Mouse (Mus musculus) liver, postnatal 0 days (tissue): ENCODE measurements around the gene Sema3a. TPM values are rescaled to one million over a fixed set of nuclear protein-coding genes. Genes with fewer than 3 reads are reported as not detected.
"Not testable (repeated sequence)": the region's sequence is repeated elsewhere in the genome, so short reads cannot be mapped to it uniquely, and the experiment has no call there.

Experiments used
- ATAC-seq: fragments of 200-750 bp; cut with Nextera tagmentation; 2 replicates; pipeline ENCODE4 v1.8.0; 2017; ENCODE audit warnings: mild to moderate bottlenecking, moderate library complexity
- DNase-seq: peaks from one replicate; pipeline ENCODE4 v3.0.0-alpha.2; 2016
- H3K27ac ChIP-seq: fragments of 300-500 bp; sonication (generic); 2 replicates; pipeline ENCODE4 v1.5.1; 2014; ENCODE audit warnings: antibody characterized with exemption, moderate library complexity, mild to moderate bottlenecking, low read depth
- H3K27me3 ChIP-seq: fragments of 300-500 bp; sonication (generic); 2 replicates; pipeline ENCODE4 v1.6.1; 2014; ENCODE audit warnings: low read length, control low read depth, mixed read lengths; ENCODE audit not compliant: insufficient read depth
- H3K36me3 ChIP-seq: fragments of 300-500 bp; sonication (generic); replicated peaks from 2 replicates; pipeline ENCODE4 v1.6.1; 2014; ENCODE audit warnings: mild to moderate bottlenecking, control low read depth, low read length, moderate library complexity, mixed read lengths; ENCODE audit not compliant: insufficient read depth
- H3K4me1 ChIP-seq: fragments of 300-500 bp; sonication (generic); 2 replicates; pipeline ENCODE4 v1.6.1; 2014; ENCODE audit warnings: antibody characterized with exemption, mild to moderate bottlenecking, control low read depth; ENCODE audit not compliant: insufficient read depth
- H3K4me2 ChIP-seq: fragments of 300-500 bp; sonication (generic); 2 replicates; pipeline ENCODE4 v1.6.1; 2014; ENCODE audit warnings: low read depth, mild to moderate bottlenecking, low read length, moderate library complexity, mixed read lengths
- H3K4me3 ChIP-seq: fragments of 300-500 bp; sonication (generic); 2 replicates; pipeline ENCODE4 v1.5.1; 2014; ENCODE audit warnings: low read depth, low read length
- H3K9ac ChIP-seq: fragments of 300-500 bp; sonication (generic); replicated peaks from 2 replicates; pipeline ENCODE4 v1.6.1; 2014; ENCODE audit warnings: mild to moderate bottlenecking, moderate library complexity
- H3K9me3 ChIP-seq: fragments of 300-500 bp; sonication (generic); 2 replicates; pipeline ENCODE4 v1.6.1; 2016; ENCODE audit warnings: mild to moderate bottlenecking, control low read depth, low read length, mixed read lengths
- CTCF ChIP-seq: sonication (generic); IDR thresholded peaks from 2 replicates; pipeline ENCODE4 v1.5.1; 2016; ENCODE audit warnings: antibody characterized with exemption, low read depth
- EP300 ChIP-seq: IDR thresholded peaks from 2 replicates; pipeline ENCODE4 v1.6.1; 2016; ENCODE audit warnings: antibody characterized with exemption, low read depth, mild to moderate bottlenecking
- WGBS: fragments of 180-500 bp; shearing (Covaris S2); extraction: QIAGEN DNeasy Blood & Tissue Kit; methylation state at CpG from one replicate; pipeline ENCODE4 v1.1.7; 2014; ENCODE audit not compliant: insufficient replicate concordance; 5-methylcytosine and 5-hydroxymethylcytosine counted together
- polyA plus RNA-seq: library from polyadenylated mRNA; unstranded; fragments of >200 nt; fragmentation: Nextera tagmentation; extraction: Ambion mirVana; gene quantifications from 2 replicates; pipeline ENCODE4 v1.2.1, GENCODE M21; 2015

Sema3a gene
- polyA plus RNA-seq, 1 experiment from 2014 or later: 0.46 TPM

DNA sequence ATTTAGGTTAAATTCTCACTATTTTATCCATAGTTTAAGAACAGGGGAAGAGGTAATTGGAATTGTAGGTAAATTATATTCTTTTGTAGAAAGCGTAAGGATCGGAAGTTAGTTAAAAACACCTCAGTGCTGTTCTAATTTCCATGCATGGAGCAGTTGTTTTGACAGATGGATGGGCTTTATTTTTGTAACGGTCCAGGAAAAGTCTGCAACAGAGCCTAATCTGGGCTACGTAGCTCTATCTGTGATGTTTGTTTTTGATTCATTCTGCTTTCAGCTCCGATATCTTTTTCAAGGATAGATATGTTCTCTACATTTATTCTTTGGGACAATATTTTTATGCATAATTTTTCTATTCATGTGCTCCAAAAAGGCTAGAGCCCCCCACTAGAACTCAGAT is 344.2 kb downstream of the Sema3a start:
- Histone ChIP-seq H3K36me3 (no peaks in the 10 kb centered on the region), H3K27me3 (no peaks in the 10 kb centered on the region), H3K4me3 (no peak overlapping the region), H3K4me1 (no peaks in the 10 kb centered on the region), H3K4me2 (no peak overlapping the region), H3K27ac (no peak overlapping the region), H3K9ac (no peak overlapping the region), H3K9me3 (no peaks in the 10 kb centered on the region)
- DNase-seq (no peak), ATAC-seq (no peak)
- 83% methylated on average over 5 of the region's 5 CpGs for WGBS
- no peak for TF ChIP-seq CTCF
- TF ChIP-seq EP300: no peak

DNA sequence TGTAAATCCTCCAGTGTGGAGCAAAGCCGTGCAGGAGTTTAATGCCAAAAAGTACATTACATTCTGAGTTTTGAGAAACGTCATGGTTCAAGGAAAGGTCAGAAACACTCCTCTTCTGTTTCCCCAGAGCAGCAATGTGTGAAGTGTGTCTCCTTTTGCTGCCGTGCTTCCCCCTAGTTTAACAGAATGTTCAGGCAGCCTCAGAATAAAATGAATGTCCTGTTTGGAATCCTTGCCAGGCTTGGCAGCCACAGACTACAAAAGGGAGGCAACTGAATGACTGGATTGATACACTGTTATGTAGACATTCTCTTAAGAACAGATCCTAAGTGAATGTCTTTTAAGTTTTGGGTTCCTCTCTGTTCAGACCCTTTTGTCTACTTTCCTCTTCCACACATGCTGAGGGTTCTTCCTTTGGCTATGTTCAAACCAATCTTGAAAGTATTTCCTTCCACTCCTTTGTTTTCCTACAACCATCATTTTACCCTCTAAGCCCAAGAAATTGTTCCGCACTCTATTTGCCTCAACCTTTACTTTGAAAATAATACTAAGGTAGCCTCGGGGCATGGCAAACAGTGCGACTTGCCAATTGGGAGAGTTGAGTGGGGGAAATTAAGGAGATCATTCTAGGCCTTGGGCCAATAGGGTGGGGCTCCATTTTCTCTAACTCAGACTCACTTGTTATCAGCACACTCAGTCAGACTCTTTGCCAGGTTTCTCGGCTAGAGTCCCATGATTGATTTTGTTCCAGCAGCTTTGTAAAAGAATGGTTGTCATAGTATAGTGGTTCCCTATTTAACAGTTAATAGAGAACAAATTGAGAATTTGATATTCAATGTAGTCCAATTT is 345.1 kb downstream of the Sema3a start:
- TF ChIP-seq EP300: no peak
- TF ChIP-seq CTCF: no peak
- DNase-seq (no peak), ATAC-seq (no peak)
- Histone ChIP-seq H3K9me3 (no peaks in the 10 kb centered on the region), H3K27me3 (no peaks in the 10 kb centered on the region), H3K36me3 (no peaks in the 10 kb centered on the region), H3K4me3 (no peak overlapping the region), H3K4me2 (no peak overlapping the region), H3K4me1 (no peaks in the 10 kb centered on the region), H3K27ac (no peak overlapping the region), H3K9ac (no peak overlapping the region)
- 72% methylated on average over 7 of the region's 7 CpGs for WGBS

DNA sequence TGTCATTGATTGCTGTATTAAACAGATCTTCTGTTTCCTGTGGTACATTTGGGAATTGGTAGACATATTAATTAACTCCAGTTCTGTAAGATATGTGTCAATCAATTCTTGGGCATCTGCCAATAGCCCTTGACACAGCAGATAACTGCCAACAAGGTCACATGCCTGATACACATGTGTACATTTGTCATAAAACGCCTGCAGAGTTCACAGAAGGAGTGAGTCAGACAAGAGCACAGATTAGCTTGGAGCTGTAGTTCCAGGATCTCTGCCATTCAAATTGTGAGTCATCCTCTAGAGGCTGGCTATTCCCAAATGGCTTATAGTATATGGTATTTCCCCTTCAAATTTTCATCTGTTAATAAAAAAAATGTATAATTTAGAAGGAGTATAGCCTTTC is 352.4 kb downstream of the Sema3a start:
- H3K4me3 ChIP-seq: no peak overlapping the region
- TF ChIP-seq CTCF (no peak), EP300 (no peak)
- DNase-seq: no peak
- H3K36me3 ChIP-seq: no peaks in the 10 kb centered on the region
- no peak for ATAC-seq
- no peaks in the 10 kb centered on the region for H3K4me1 ChIP-seq
- H3K4me2 ChIP-seq: no peak overlapping the region
- H3K27me3 ChIP-seq: no peaks in the 10 kb centered on the region
- H3K9me3 ChIP-seq: no peaks in the 10 kb centered on the region
- no peak overlapping the region for H3K27ac ChIP-seq
- H3K9ac ChIP-seq: no peak overlapping the region
- 48% methylated on average over 1 of the region's 1 CpGs for WGBS

DNA sequence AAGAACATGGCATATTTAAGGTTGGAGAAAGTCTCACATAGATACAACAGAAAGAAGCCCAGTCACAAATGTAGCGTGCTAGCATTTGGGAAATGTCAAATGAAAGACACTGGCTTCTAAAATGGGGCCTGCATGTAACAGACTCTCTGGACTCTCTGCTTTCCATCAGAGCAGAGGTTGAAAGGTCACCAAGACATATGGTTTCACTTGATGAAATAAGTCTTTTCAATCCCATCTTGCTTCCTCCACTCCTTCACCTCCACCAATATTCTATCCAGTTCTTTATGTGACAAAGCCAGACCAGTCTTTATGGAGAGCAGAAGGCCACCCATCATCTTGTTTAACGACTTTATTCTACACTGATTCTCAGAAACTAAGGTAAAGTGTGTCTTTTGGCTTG is 363.5 kb downstream of the Sema3a start:
- no peak for TF ChIP-seq EP300
- TF ChIP-seq CTCF: no peak
- Histone ChIP-seq H3K27ac (no peak overlapping the region), H3K4me2 (no peak overlapping the region), H3K36me3 (no peaks in the 10 kb centered on the region), H3K4me3 (no peak overlapping the region), H3K27me3 (no peaks in the 10 kb centered on the region), H3K9ac (no peak overlapping the region), H3K4me1 (no peaks in the 10 kb centered on the region), H3K9me3 (no peaks in the 10 kb centered on the region)
- 57% methylated on average over 2 of the region's 2 CpGs for WGBS
- ATAC-seq (no peak), DNase-seq (no peak)

DNA sequence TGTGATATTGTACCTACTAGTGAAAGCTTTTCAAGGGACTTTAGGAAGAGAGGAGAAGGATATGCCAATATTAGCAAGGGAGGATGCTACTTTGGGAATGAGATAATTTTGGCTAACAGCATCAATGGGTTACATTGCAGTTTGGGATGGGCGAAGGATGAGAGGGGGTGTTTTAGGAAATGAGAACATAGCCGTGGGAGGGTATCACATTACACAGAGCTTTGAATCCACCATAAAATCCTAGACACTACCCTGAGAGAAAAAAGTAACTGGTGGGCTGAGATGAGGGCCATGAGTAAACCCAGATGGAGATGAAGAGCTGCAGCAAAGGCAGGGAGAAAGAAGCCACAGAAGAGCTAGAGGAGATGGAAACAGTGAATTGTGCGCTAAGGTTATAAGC is 370.8 kb downstream of the Sema3a start:
- ATAC-seq, H3K27me3 ChIP-seq, H3K36me3 ChIP-seq, H3K9me3 ChIP-seq, DNase-seq, H3K9ac ChIP-seq, H3K4me3 ChIP-seq, H3K4me1 ChIP-seq, H3K4me2 ChIP-seq, H3K27ac ChIP-seq: not testable (repeated sequence)
- WGBS: 75% methylated on average over 3 of the region's 3 CpGs

DNA sequence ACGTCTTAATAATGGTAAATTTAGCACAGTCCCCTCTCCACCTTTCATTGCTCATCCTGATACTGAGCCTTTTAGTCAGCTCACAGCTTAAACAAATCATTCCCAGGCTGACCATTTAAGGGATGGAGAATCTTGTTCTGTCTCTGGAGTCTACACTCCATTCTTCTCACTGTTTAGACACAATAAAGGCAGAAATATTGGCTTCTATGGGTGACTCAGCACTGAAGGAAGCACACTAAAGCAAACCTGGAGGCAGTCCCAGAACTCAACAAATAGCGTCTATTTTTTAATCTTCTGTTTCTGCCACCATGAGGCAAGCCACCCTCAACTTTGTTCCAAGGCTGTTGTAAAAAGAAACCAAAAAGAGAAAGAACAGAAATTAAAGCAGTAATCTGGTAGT is 374.6 kb downstream of the Sema3a start:
- ATAC-seq (no peak), DNase-seq (no peak)
- Histone ChIP-seq H3K9ac (no peak overlapping the region), H3K9me3 (no peaks in the 10 kb centered on the region), H3K4me2 (no peak overlapping the region), H3K4me3 (no peak overlapping the region), H3K4me1 (no peaks in the 10 kb centered on the region), H3K27ac (no peak overlapping the region), H3K27me3 (no peaks in the 10 kb centered on the region), H3K36me3 (no peaks in the 10 kb centered on the region)
- 64% methylated on average over 2 of the region's 2 CpGs for WGBS
- TF ChIP-seq CTCF: no peak
- TF ChIP-seq EP300: no peak
